Mouse (Mus musculus): ENCODE data around the gene Tex50. TPM values are rescaled to one million over a fixed set of nuclear protein-coding genes. Genes with fewer than 3 reads are reported as not detected.

The Tex50 gene
- total and polyA plus RNA-seq, 3 experiments, result not detected

GRCm38 (mm10) chr1:161140026-161140762 is 18.9 kb downstream of the Tex50 start:
- H3K36me3 ChIP-seq (ENCODE audit: control insufficient read depth in 1 of 2, insufficient read depth in 2 of 2, low read length in 2 of 2), result peaks cover 0 to 2% of the 10 kb centered on the region in 2 experiments; a peak in 1 of 4 replicates
- DNase-seq (ENCODE audit: low read depth, low spot score), result no peak
- no peaks in the 10 kb centered on the region for H3K9me3 ChIP-seq (replicated peaks; ENCODE audit: insufficient read depth, low read length)
- 0 out of 4 replicates have a peak, but pooled peaks cover 0 to 2% of the 10 kb centered on the region in 2 experiments for H3K4me1 ChIP-seq (ENCODE audit: control insufficient read depth in 1 of 2, insufficient read depth in 2 of 2, low read length in 2 of 2)
- H3K27me3 ChIP-seq (ENCODE audit: control insufficient read depth in 1 of 2, insufficient read depth in 2 of 2, low read length in 2 of 2), result no peaks in the 10 kb centered on the region; a peak in 2 of 4 replicates
- no peak overlapping the region for H3K27ac ChIP-seq (ENCODE audit: control insufficient read depth, low read depth, low read length)
- H3K9ac ChIP-seq (ENCODE audit: control insufficient read depth, low read depth, low read length, poor library complexity, severe bottlenecking), result no peak overlapping the region
- TF ChIP-seq BHLHE40 (IDR thresholded peaks at IDR 0.05; ENCODE audit: borderline replicate concordance, low read depth, low read length) (no peak), MAX (IDR thresholded peaks at IDR 0.05; ENCODE audit: low read length) (no peak), NELFE (IDR thresholded peaks at IDR 0.05; ENCODE audit: low read depth, low read length) (no peak), UBTF (IDR thresholded peaks at IDR 0.05; ENCODE audit: borderline replicate concordance, insufficient read depth, low read depth, low read length) (no peak), TAL1 (IDR thresholded peaks at IDR 0.05; ENCODE audit: low read length) (no peak), ZMIZ1 (IDR thresholded peaks at IDR 0.05; ENCODE audit: low read depth, low read length) (no peak), POLR2AphosphoS2 (IDR thresholded peaks at IDR 0.05; ENCODE audit: low read length) (no peak), MXI1 (IDR thresholded peaks at IDR 0.05; ENCODE audit: low read depth, low read length) (no peak), TBP (IDR thresholded peaks at IDR 0.05; ENCODE audit: low read depth, low read length) (no peak), ZKSCAN1 (IDR thresholded peaks at IDR 0.05; ENCODE audit: low read depth, low read length) (no peak), CHD1 (IDR thresholded peaks at IDR 0.05; ENCODE audit: low read depth, low read length) (no peak), MEF2A (IDR thresholded peaks at IDR 0.05; ENCODE audit: extremely low read depth, insufficient replicate concordance, low read depth, low read length, poor library complexity, severe bottlenecking) (no peak)
- H3K79me2 ChIP-seq (ENCODE audit: control insufficient read depth, insufficient read depth, low read length, poor library complexity), result no peaks in the 10 kb centered on the region
- no peak overlapping the region for H3K4me3 ChIP-seq (ENCODE audit: control insufficient read depth in 1 of 2, insufficient read depth in 1 of 2, low read depth in 2 of 2, low read length in 2 of 2)

- H3K36me3 ChIP-seq (ENCODE audit: control insufficient read depth in 1 of 2, insufficient read depth in 2 of 2, low read length in 2 of 2), result peaks cover 0 to 2% of the 10 kb centered on the region in 2 experiments; a peak in 1 of 4 replicates
- no peak overlapping the region for H3K4me3 ChIP-seq (ENCODE audit: control insufficient read depth in 1 of 2, insufficient read depth in 1 of 2, low read depth in 2 of 2, low read length in 2 of 2)
- peak; percentile 37 for DNase-seq (ENCODE audit: low read depth, low spot score)
- no peaks in the 10 kb centered on the region for H3K79me2 ChIP-seq (ENCODE audit: control insufficient read depth, insufficient read depth, low read length, poor library complexity)
- no peak overlapping the region for H3K27ac ChIP-seq (ENCODE audit: control insufficient read depth, low read depth, low read length)
- TF ChIP-seq E2F4 (IDR thresholded peaks at IDR 0.05; ENCODE audit: borderline replicate concordance, low read depth, low read length), result no peak
- TF ChIP-seq ELF1 (IDR thresholded peaks at IDR 0.05; ENCODE audit: low read depth, low read length), result peak; percentile 38; the same call in 1 of the 2 replicates
- no peaks in the 10 kb centered on the region for H3K9me3 ChIP-seq (replicated peaks; ENCODE audit: insufficient read depth, low read length)
- H3K27me3 ChIP-seq (ENCODE audit: control insufficient read depth in 1 of 2, insufficient read depth in 2 of 2, low read length in 2 of 2), result no peaks in the 10 kb centered on the region; a peak in 2 of 4 replicates
- H3K4me1 ChIP-seq (ENCODE audit: control insufficient read depth in 1 of 2, insufficient read depth in 2 of 2, low read length in 2 of 2), result 0 out of 4 replicates have a peak, but pooled peaks cover 0 to 2% of the 10 kb centered on the region in 2 experiments
- no peak overlapping the region for H3K9ac ChIP-seq (ENCODE audit: control insufficient read depth, low read depth, low read length, poor library complexity, severe bottlenecking)
Measured at GRCm38 (mm10) chr1:161139496-161139895, 19.6 kb downstream of the Tex50 start.
